Mouse (Mus musculus): ENCODE data around the gene Ankrd11. TPM values are rescaled to one million over a fixed set of nuclear protein-coding genes. Genes with fewer than 3 reads are reported as not detected.
"Not testable (repeated sequence)": the region's sequence is repeated elsewhere in the genome, so short reads cannot be mapped to it uniquely, and the experiment has no call there.

Ankrd11 gene
- total RNA-seq (2021), result 90.6 and 102 TPM in 2 replicates
- long read RNA-seq, experiment 1, full-length matches to known transcripts, result 3 of 44 reads
- long read RNA-seq, experiment 1, partial matches to known transcripts, result 32 of 44 reads
- long read RNA-seq, experiment 1, other reads (novel, unspliced or antisense), result 9 of 44 reads
- long read RNA-seq, experiment 2, full-length matches to known transcripts, result 1 of 31 reads
- long read RNA-seq, experiment 2, partial matches to known transcripts, result 25 of 31 reads
- long read RNA-seq, experiment 2, other reads (novel, unspliced or antisense), result 5 of 31 reads

- peak; percentile 99 for DNase-seq
Observed at GRCm38 (mm10) chr8:123042158-123042973, at the start of gene Ankrd11. Gene Ankrd11 (minus strand): TSS chr8:123042277.

GRCm38 (mm10) chr8:123087289-123087688, 45.2 kb upstream of the Ankrd11 start:
- no peak for DNase-seq

DNA sequence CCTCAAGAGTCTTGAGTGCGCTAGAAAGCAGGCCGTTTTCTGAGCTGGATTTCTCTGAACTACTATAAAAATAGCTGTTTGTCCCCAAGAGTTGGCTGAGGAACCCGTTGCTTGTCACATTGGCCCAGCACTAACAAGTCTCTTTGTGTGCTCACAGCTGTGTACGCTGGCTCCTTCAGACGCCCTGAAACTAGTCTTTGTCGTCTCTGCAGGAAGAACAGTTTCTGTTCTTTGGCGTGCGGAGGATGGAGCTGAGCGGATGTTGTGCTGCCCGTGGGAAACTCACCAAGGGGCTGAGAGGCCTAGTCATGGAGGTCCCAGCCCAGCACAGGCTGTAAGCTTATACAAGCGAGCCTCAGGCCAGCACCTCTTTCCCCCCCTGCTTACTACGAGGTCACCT, 41.5 kb upstream of the Ankrd11 start:
- no peak for DNase-seq

- DNase-seq, result no peak
Observed at GRCm38 (mm10) chr8:123082993-123083392, 40.9 kb upstream of the Ankrd11 start.

- no peak for DNase-seq
Observed at GRCm38 (mm10) chr8:123077213-123077612, 35.1 kb upstream of the Ankrd11 start.

DNA sequence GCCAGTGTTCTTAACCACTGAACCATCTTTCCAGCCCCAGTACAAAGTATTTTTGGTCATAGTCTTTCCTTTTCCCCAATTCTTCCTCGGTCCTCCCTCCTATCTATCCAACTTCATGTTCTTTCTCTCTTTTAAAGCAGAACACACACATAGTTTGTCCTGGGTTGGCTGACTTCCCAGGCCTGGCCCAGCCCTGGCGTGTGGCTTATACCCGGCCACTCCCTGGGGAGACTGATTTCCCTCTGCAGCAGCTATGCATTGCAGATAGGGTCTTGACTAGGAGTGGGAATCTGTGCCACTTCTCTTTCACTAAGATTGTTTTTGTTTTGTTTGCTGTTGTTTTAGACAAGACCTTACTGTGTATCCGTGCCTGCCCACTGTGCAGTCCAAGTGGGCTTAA, 29.1 kb upstream of the Ankrd11 start:
- peak; percentile 47 for DNase-seq

DNA sequence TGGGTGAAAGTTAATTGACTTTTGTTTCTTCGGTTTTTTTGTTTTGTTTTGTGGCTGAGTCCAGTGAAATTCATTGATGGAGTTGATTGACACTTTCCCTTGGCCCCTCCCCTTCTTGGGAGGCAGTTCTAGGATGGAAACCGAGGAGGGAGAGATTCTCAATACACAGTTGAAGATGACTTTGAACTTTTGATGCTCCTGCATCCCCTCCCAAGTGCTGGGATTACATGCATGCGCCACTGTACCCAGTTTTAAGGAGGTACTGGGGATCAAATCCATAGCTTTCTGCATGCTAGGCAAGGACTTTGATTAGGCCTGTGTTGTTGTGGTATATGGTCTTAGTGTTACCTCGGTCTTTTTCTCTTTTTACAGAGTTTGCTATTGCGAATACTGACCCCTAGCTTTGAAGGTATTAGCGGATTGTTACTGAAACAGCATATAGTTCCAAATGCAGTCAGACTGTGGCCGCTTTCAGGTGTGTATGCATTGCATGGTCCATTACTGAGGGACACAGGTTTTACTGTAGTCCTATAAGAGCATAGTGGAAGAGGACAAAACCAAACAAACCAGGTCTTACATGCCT, 24.1 kb upstream of the Ankrd11 start:
- DNase-seq, result peak; percentile 27

- DNase-seq, result peak; percentile 98
Observed at GRCm38 (mm10) chr8:123065214-123066100, 23.4 kb upstream of the Ankrd11 start.

GRCm38 (mm10) chr8:123064809-123065213, 22.7 kb upstream of the Ankrd11 start:
- peak; percentile 39 for DNase-seq

- no peak for DNase-seq
Observed at GRCm38 (mm10) chr8:123064072-123064471, 22.0 kb upstream of the Ankrd11 start.

- DNase-seq, result no peak
Observed at GRCm38 (mm10) chr8:123062721-123063120, 20.6 kb upstream of the Ankrd11 start, which contains the start of gene Spg7. Gene Spg7 (plus strand): TSS chr8:123062942.

GRCm38 (mm10) chr8:123051458-123051857, 9.4 kb upstream of the Ankrd11 start:
- DNase-seq, result no peak

DNA sequence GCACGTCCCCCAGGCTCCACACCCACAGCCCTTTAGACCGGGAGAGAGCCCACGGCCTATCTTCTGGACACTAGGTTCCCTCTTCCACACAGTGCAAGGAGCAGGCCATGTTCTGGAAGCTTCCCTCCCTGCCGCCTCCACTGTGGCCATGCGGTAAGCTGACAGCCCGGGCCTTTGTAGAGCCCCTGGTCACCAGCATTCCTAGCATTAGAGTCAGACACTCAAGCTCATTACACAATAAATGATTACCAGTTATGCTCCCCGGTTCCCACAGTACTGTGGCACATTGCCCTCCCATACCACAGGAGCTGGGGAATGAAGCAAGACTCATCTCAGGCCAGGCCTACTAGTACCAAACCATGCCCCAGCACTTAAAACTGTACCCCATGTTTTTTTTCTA, 6.3 kb upstream of the Ankrd11 start:
- DNase-seq, result no peak

- DNase-seq, result no peak
Observed at GRCm38 (mm10) chr8:123047827-123048226, 5.8 kb upstream of the Ankrd11 start.

DNA sequence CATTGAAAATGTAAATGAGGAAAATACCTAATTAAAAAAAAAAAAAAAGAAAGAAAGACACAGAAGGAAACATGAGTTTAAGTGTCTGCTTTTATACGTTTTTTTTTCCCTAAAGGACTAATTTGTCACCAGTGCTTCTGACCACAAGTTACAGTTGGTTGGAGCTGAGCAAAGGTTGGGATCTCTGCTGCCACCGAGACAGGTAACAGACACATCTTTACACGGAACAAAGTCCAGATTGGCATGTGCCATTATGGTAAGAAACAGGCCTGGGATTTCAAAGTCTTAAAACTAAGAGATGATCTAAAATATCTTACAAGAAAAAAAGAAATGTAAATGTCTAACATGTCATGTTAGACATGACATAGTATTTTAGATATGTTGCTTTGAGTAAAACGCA, 4.6 kb upstream of the Ankrd11 start:
- DNase-seq, result no peak

DNA sequence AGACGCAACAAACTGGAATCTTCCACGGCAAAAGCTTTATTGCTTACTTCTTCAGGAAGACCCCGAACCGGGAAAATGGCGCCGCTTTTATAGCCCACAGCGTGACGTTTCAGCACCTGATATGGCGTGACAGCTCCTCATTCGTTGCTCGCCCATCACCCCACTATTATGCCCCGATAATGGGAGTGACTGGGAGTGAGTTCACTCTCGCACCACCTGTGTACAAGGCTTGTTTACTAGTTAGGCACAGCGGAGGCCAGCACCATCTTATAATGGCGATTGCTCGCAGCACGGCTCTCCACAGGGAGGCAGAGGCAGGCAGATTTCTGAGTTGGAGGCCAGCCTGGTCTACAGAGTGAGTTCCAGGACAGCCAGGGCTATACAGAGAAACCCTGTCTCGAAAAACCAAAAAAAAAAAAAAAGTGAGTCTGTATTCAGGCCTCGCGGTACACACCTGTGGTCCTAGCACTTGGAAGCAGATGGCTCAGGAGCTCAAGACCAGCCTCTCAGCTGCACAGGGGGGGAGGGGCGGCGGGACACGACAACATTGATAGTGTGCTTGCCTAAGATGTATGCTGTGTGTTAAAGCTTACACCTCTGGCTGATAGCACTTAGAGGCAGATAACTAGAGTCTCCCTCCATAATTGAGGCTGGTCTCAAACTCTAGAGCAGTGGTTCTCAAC, 2.8 kb upstream of the Ankrd11 start:
- not testable (repeated sequence) for DNase-seq

DNA sequence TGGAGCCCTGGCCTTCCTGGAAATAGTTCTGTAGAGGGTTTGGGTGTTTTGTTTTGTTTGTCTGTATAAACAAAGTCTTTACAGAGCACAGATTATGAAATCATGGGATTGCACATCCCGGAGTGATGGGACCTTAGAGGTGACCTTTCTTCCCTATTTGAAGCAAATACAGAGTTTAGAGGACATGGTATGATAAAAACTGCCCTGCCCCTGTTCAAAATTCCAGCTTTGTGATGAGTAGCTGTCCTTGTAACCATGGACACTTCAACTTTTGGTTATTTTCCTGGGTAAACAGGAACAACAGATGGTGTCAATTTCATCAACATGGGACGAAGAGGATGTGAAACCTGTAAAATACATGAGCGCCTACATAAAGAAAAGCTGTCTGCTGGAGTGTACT, 1.9 kb upstream of the Ankrd11 start:
- no peak for DNase-seq

DNA sequence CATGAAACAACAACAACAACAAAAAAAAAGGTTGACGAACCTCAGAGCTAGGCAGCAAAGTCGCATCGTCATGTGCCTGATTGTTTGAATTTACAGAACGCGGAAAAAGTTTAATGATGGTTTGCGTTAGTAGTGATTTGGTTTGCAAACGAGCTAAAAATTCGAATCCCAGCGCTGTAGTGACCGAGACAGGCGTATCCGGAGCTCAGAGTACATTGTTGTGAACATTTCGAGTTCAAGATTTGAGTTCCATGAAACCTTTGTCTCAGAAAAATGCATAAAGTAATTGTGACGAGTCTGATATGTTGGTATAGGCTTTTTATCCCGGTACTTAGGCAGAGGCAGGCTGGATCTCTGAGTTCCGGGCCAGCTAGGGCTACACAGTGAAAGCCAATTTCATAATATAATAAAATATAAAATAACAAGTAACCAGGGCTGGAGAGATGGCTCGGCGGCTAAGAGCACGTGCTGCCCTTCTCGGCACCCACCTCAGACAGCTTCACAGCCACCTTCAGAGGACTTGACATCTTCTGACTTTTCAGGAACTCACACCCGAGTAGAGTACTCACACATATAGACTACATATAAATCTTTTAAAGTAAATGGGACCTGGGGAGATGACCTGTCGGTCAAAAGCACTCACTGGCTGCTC, 1.0 kb upstream of the Ankrd11 start:
- no peak for DNase-seq

GRCm38 (mm10) chr8:123041774-123042105, 337 bp downstream of the Ankrd11 start:
- DNase-seq, result peak; percentile 51

DNA sequence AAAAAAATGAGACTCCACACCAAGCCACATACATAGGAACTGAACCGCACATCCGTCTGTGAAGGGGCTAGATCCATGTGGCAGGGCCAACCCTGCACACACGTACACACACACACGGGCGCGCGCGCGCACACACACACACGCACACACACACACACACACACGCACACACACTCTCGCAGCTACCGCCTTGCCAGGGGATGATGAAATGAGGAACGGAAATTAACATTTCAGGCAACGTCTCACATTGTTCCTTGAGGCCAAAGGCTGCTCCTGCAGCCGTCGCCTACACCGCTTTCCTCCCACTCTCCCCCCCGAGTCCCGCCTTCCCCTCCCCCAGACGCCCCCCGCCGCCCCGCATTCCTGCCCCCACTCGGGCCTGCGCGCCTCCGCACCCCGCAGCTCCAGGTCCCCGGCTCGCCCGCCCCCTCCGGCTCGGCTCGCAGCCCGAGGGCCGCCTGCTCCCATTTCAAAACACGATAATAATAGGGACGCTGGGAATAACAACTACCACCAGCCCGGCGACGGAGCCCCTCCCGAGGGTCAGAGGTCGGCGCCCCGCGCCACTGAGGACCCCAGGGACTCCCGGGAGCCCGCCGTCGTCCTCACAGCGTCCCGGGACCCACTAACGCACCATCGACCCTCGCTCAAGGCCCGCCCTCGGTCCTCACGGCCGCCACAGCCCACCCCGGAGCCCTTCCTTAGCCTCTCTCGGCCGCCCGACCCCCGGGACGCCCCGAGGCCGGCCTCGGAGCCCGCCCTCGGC, 886 bp downstream of the Ankrd11 start:
- DNase-seq, result peak; percentile 75
